Mouse (Mus musculus) thymus, adult 2 months (tissue): ENCODE results near the gene Ccno.

Experiments
- CTCF ChIP-seq: fragments of 200-500 bp; IDR thresholded peaks from 2 replicates; pipeline ENCODE4 v1.5.1; 2012; ENCODE audit warnings: mild to moderate bottlenecking, control low read depth, low read length, moderate library complexity, borderline replicate concordance; ENCODE audit not compliant: control insufficient read depth, poor library complexity, insufficient read depth; ENCODE audit errors: extremely low read depth
- POLR2A ChIP-seq: fragments of 200-500 bp; IDR thresholded peaks from 2 replicates; pipeline ENCODE4 v1.6.1; 2012; ENCODE audit warnings: mild to moderate bottlenecking, low read length, control low read depth, moderate library complexity; ENCODE audit not compliant: control insufficient read depth, poor library complexity, insufficient read depth; ENCODE audit errors: extremely low read depth

DNA sequence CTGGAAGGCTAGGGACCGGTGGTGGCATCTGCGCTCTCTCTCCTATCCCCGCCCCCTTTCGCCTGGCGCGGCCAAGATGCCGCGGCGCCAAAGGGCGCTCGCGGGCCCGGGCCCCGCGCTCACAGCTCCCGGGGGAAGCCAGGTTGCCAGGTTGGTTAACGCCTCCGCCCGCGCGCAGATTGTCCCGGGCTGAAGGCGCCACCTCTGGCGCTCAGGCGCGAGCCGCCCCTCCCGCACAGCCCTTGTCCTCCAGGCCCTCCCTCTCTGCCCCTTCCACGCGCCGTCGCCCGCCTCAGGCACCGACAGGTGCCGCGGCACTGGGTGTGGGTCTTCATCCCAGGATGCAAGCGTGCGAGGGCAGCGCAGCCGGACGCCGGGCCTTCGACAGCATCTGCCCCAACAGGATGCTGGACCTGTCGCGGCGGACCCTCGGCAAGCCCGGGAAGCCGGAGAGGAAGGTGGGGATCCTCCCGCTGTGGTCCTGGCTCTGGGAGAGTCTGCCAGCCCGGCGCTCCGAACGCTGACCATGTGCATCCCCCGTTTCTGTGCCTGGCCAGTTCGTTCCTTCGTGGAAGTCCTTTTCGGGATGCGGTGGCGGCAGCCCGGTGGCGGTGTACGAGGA, 6.0 kb downstream of the Ccno start, which contains the start of gene Mcidas:
- TF ChIP-seq CTCF (no peak), POLR2A (no peak)
